Mouse (Mus musculus): ENCODE data around the gene Acox3. TPM values are rescaled to one million over a fixed set of nuclear protein-coding genes. Genes with fewer than 3 reads are reported as not detected.

Acox3 gene
- polyA plus RNA-seq, 1 experiment from 2014 or later: 13.7 TPM

GRCm38 (mm10) chr5:35648230-35648629 lies 65.4 kb downstream of the Acox3 start:
- Histone ChIP-seq H3K4me3 (replicated peaks; ENCODE audit: low read length) (no peak overlapping the region), H3K27me3 (ENCODE audit: control insufficient read depth, insufficient read depth, low read length) (no peaks in the 10 kb centered on the region), H3K27ac (no peak overlapping the region), H3K9me3 (ENCODE audit: control insufficient read depth, low read length) (no peaks in the 10 kb centered on the region), H3K36me3 (replicated peaks; ENCODE audit: control insufficient read depth, insufficient read depth) (no peaks in the 10 kb centered on the region), H3K4me1 (replicated peaks; ENCODE audit: control insufficient read depth, insufficient read depth, low read length) (no peaks in the 10 kb centered on the region), H3K9ac (no peak overlapping the region), H3K4me2 (replicated peaks) (no peak overlapping the region)
- ATAC-seq (ENCODE audit: low FRiP score) (no peak), DNase-seq (ENCODE audit: low spot score) (no peak)
- 61% methylated on average over 2 of the region's 2 CpGs for WGBS

- H3K4me1 ChIP-seq (replicated peaks; ENCODE audit: control insufficient read depth, insufficient read depth, low read length): no peaks in the 10 kb centered on the region
- no peak overlapping the region for H3K4me3 ChIP-seq (replicated peaks; ENCODE audit: low read length)
- 79% methylated on average over 3 of the region's 3 CpGs for WGBS
- H3K27me3 ChIP-seq (ENCODE audit: control insufficient read depth, insufficient read depth, low read length): no peaks in the 10 kb centered on the region
- no peak overlapping the region for H3K4me2 ChIP-seq (replicated peaks)
- DNase-seq (ENCODE audit: low spot score): no peak
- no peaks in the 10 kb centered on the region for H3K36me3 ChIP-seq (replicated peaks; ENCODE audit: control insufficient read depth, insufficient read depth)
- H3K9me3 ChIP-seq (ENCODE audit: control insufficient read depth, low read length): no peaks in the 10 kb centered on the region
- no peak for ATAC-seq (ENCODE audit: low FRiP score)
- no peak overlapping the region for H3K27ac ChIP-seq
- no peak overlapping the region for H3K9ac ChIP-seq
Measured at GRCm38 (mm10) chr5:35652319-35652718, 69.5 kb downstream of the Acox3 start.

GRCm38 (mm10) chr5:35652872-35653271 lies 70.0 kb downstream of the Acox3 start:
- ATAC-seq (ENCODE audit: low FRiP score): no peak

GRCm38 (mm10) chr5:35653743-35654395 lies 71.0 kb downstream of the Acox3 start:
- H3K36me3 ChIP-seq (replicated peaks; ENCODE audit: control insufficient read depth, insufficient read depth): no peaks in the 10 kb centered on the region
- WGBS: 72% methylated on average over 9 of the region's 9 CpGs
- H3K4me3 ChIP-seq (replicated peaks; ENCODE audit: low read length): no peak overlapping the region
- no peaks in the 10 kb centered on the region for H3K4me1 ChIP-seq (replicated peaks; ENCODE audit: control insufficient read depth, insufficient read depth, low read length)
- H3K9ac ChIP-seq: no peak overlapping the region
- ATAC-seq (ENCODE audit: low FRiP score): no peak
- H3K27me3 ChIP-seq (ENCODE audit: control insufficient read depth, insufficient read depth, low read length): no peaks in the 10 kb centered on the region
- H3K27ac ChIP-seq: no peak overlapping the region
- H3K4me2 ChIP-seq (replicated peaks): no peak overlapping the region
- H3K9me3 ChIP-seq (ENCODE audit: control insufficient read depth, low read length): no peaks in the 10 kb centered on the region
- DNase-seq (ENCODE audit: low spot score): no peak

More at GRCm38 (mm10) chr5:35652872-35653271, 70.0 kb downstream of the Acox3 start:
- DNase-seq (ENCODE audit: low spot score): no peak
- 88% methylated on average over 13 of the region's 13 CpGs for WGBS
- no peak overlapping the region for H3K27ac ChIP-seq
- no peaks in the 10 kb centered on the region for H3K4me1 ChIP-seq (replicated peaks; ENCODE audit: control insufficient read depth, insufficient read depth, low read length)
- H3K9me3 ChIP-seq (ENCODE audit: control insufficient read depth, low read length): no peaks in the 10 kb centered on the region
- H3K9ac ChIP-seq: no peak overlapping the region
- no peak overlapping the region for H3K4me3 ChIP-seq (replicated peaks; ENCODE audit: low read length)
- H3K36me3 ChIP-seq (replicated peaks; ENCODE audit: control insufficient read depth, insufficient read depth): no peaks in the 10 kb centered on the region
- no peak overlapping the region for H3K4me2 ChIP-seq (replicated peaks)
- no peaks in the 10 kb centered on the region for H3K27me3 ChIP-seq (ENCODE audit: control insufficient read depth, insufficient read depth, low read length)

GRCm38 (mm10) chr5:35655753-35656485 lies 73.1 kb downstream of the Acox3 start:
- Histone ChIP-seq H3K4me2 (replicated peaks) (no peak overlapping the region), H3K27me3 (ENCODE audit: control insufficient read depth, insufficient read depth, low read length) (no peaks in the 10 kb centered on the region), H3K36me3 (replicated peaks; ENCODE audit: control insufficient read depth, insufficient read depth) (no peaks in the 10 kb centered on the region), H3K4me3 (replicated peaks; ENCODE audit: low read length) (no peak overlapping the region), H3K9me3 (ENCODE audit: control insufficient read depth, low read length) (no peaks in the 10 kb centered on the region), H3K9ac (no peak overlapping the region), H3K27ac (no peak overlapping the region), H3K4me1 (replicated peaks; ENCODE audit: control insufficient read depth, insufficient read depth, low read length) (no peaks in the 10 kb centered on the region)
- no peak for DNase-seq (ENCODE audit: low spot score)
- WGBS: 89% methylated on average over 10 of the region's 10 CpGs
- ATAC-seq (ENCODE audit: low FRiP score): no peak

- no peak overlapping the region for H3K4me3 ChIP-seq (replicated peaks; ENCODE audit: low read length)
- no peak for ATAC-seq (ENCODE audit: low FRiP score)
- WGBS: 64% methylated on average over 3 of the region's 3 CpGs
- no peak overlapping the region for H3K27ac ChIP-seq
- no peak overlapping the region for H3K4me2 ChIP-seq (replicated peaks)
- no peaks in the 10 kb centered on the region for H3K9me3 ChIP-seq (ENCODE audit: control insufficient read depth, low read length)
- no peaks in the 10 kb centered on the region for H3K36me3 ChIP-seq (replicated peaks; ENCODE audit: control insufficient read depth, insufficient read depth)
- H3K4me1 ChIP-seq (replicated peaks; ENCODE audit: control insufficient read depth, insufficient read depth, low read length): no peaks in the 10 kb centered on the region
- DNase-seq (ENCODE audit: low spot score): no peak
- H3K9ac ChIP-seq: no peak overlapping the region
- no peaks in the 10 kb centered on the region for H3K27me3 ChIP-seq (ENCODE audit: control insufficient read depth, insufficient read depth, low read length)
Measured at GRCm38 (mm10) chr5:35659503-35659902, 76.7 kb downstream of the Acox3 start.

GRCm38 (mm10) chr5:35661210-35661609 lies 78.4 kb downstream of the Acox3 start:
- Histone ChIP-seq H3K4me1 (replicated peaks; ENCODE audit: control insufficient read depth, insufficient read depth, low read length) (no peaks in the 10 kb centered on the region), H3K4me2 (replicated peaks) (no peak overlapping the region), H3K9ac (no peak overlapping the region), H3K4me3 (replicated peaks; ENCODE audit: low read length) (no peak overlapping the region), H3K9me3 (ENCODE audit: control insufficient read depth, low read length) (no peaks in the 10 kb centered on the region), H3K36me3 (replicated peaks; ENCODE audit: control insufficient read depth, insufficient read depth) (no peaks in the 10 kb centered on the region), H3K27me3 (ENCODE audit: control insufficient read depth, insufficient read depth, low read length) (no peaks in the 10 kb centered on the region), H3K27ac (no peak overlapping the region)
- ATAC-seq (ENCODE audit: low FRiP score): no peak
- DNase-seq (ENCODE audit: low spot score): no peak
- WGBS: 84% methylated on average over 6 of the region's 6 CpGs

- Histone ChIP-seq H3K4me3 (replicated peaks; ENCODE audit: low read length) (no peak overlapping the region), H3K4me2 (replicated peaks) (no peak overlapping the region), H3K4me1 (replicated peaks; ENCODE audit: control insufficient read depth, insufficient read depth, low read length) (no peaks in the 10 kb centered on the region), H3K9me3 (ENCODE audit: control insufficient read depth, low read length) (no peaks in the 10 kb centered on the region), H3K36me3 (replicated peaks; ENCODE audit: control insufficient read depth, insufficient read depth) (no peaks in the 10 kb centered on the region), H3K27ac (no peak overlapping the region), H3K27me3 (ENCODE audit: control insufficient read depth, insufficient read depth, low read length) (no peaks in the 10 kb centered on the region), H3K9ac (no peak overlapping the region)
- ATAC-seq (ENCODE audit: low FRiP score) (no peak), DNase-seq (ENCODE audit: low spot score) (no peak)
- 78% methylated on average over 9 of the region's 9 CpGs for WGBS
Measured at GRCm38 (mm10) chr5:35662021-35662545, 79.2 kb downstream of the Acox3 start.

Measured in hindbrain, embryonic 14.5 days (tissue).